In the genomic region with DNA sequence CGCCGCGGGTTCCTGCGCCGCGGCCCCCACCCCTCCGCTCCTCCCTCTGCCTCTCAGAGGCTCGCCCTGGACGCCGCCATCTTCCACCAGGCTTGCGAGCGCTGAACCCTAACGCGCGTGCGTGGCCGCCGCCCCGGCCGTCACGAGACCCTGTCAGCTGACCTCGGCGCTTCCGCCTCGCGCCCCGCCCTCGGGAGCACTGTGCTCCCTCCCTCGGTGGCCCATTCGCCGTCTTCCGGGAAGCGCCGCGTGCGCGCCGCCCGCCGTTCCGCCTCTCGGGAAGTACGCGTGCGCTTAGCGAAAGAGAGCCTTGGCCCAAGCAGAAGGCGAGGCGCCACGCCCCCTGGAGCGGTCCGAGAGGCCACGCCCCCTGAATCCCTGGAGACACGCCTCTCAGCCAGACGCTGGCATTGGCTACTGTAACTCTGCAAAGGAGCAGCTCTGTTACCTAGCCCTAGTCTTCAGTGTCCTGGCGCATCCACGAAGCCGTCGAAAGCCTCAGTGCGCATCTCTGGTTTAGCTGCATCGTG, we compare ENCODE assay signal across 8 mouse cellular contexts. TPM values are rescaled to one million over a fixed set of nuclear protein-coding genes. Genes with fewer than 3 reads are reported as not detected.
DNase-seq lines count a peak whose midpoint lies in the region; ATAC-seq and TF ChIP-seq lines count a peak whose summit lies in the region.

A gene (minus strand): TSS at position 108 of the 530 bp plus-strand sequence.

- H3K79me2 ChIP-seq in MEL (ENCODE audit: control insufficient read depth, insufficient read depth, low read length, poor library complexity): peaks cover 34% of the 10 kb centered on the region

- DNase-seq in MEL (ENCODE audit: low read depth, low spot score): peak; percentile 98
- peak; percentile 96 to 97 for DNase-seq in cerebellum, adult 2 months
- peak; percentile 98 for DNase-seq in forebrain, postnatal 0 days
- peak; percentile 99 for DNase-seq in heart, postnatal 4 days
- DNase-seq in layer of hippocampus, adult 8-10 months (ENCODE audit: low spot score in 2 of 2): peak; percentile 97 to 98
- DNase-seq in ovary, adult 18-20 months (ENCODE audit: low spot score): peak; percentile 98
- peak; percentile 98 for DNase-seq in thymus, postnatal 0 days (ENCODE audit: low spot score)

- no peaks in the 10 kb centered on the region for H3K9me3 ChIP-seq in MEL (replicated peaks; ENCODE audit: insufficient read depth, low read length)
- H3K9me3 ChIP-seq in forebrain, postnatal 0 days (ENCODE audit: low read length): no peaks in the 10 kb centered on the region
- H3K9me3 ChIP-seq in lung, embryonic 15.5 days: no peaks in the 10 kb centered on the region

- H3K27ac ChIP-seq in MEL (ENCODE audit: control insufficient read depth, low read depth, low read length): peak within 1 kb of the TSS; percentile 43
- H3K27ac ChIP-seq in cerebellum, adult 2 months (ENCODE audit: insufficient read depth, low read length): peak within 1 kb of the TSS; percentile 44; the same call in 1 of the 2 replicates
- peak within 1 kb of the TSS; percentile 87 for H3K27ac ChIP-seq in forebrain, postnatal 0 days (ENCODE audit: low read depth, low read length)
- peak within 1 kb of the TSS; percentile 88 for H3K27ac ChIP-seq in lung, embryonic 15.5 days

- no peak for TF ChIP-seq CTCF in MEL (IDR thresholded peaks at IDR 0.05 in 2 of 3, conservative IDR thresholded peaks at IDR 0.05 in 1 of 3; ENCODE audit: control insufficient read depth in 1 of 3, insufficient read depth in 1 of 3, low read depth in 2 of 3, low read length in 3 of 3, poor library complexity in 1 of 3, severe bottlenecking in 1 of 3)
- no peak for TF ChIP-seq CTCF in cerebellum, adult 2 months (IDR thresholded peaks at IDR 0.05; ENCODE audit: borderline replicate concordance, insufficient read depth, low read depth, low read length)
- TF ChIP-seq CTCF in forebrain, postnatal 0 days (IDR thresholded peaks at IDR 0.05; ENCODE audit: low read depth): no peak

- H3K4me2 ChIP-seq in forebrain, postnatal 0 days (ENCODE audit: low read depth): peak within 1 kb of the TSS; percentile 80
- H3K4me2 ChIP-seq in lung, embryonic 15.5 days: peak within 1 kb of the TSS; percentile 87

- WGBS in cerebellum, adult 2 months: 1% methylated on average over 58 of the region's 60 CpGs
- 2% methylated on average over 60 of the region's 60 CpGs for WGBS in forebrain, postnatal 0 days
- under 1% methylated on average over 60 of the region's 60 CpGs for WGBS in lung, embryonic 15.5 days

- peak within 1 kb of the TSS; percentile 70 to 99 for H3K4me3 ChIP-seq in MEL (ENCODE audit: control insufficient read depth in 1 of 2, insufficient read depth in 1 of 2, low read depth in 2 of 2, low read length in 2 of 2)
- H3K4me3 ChIP-seq in cerebellum, adult 2 months (replicated peaks; ENCODE audit: insufficient read depth, low read depth, low read length): peak within 1 kb of the TSS; percentile 81
- H3K4me3 ChIP-seq in forebrain, postnatal 0 days (ENCODE audit: low read depth, low read length): peak within 1 kb of the TSS; percentile 95
- peak within 1 kb of the TSS; percentile 100 for H3K4me3 ChIP-seq in lung, embryonic 15.5 days

- peak in 1 of 2 experiments; percentile 24; a peak in 1 of 4 replicates for TF ChIP-seq EP300 in MEL (IDR thresholded peaks at IDR 0.05; ENCODE audit: low read depth in 1 of 2, low read length in 2 of 2)

- H3K9ac ChIP-seq in MEL (ENCODE audit: control insufficient read depth, low read depth, low read length, poor library complexity, severe bottlenecking): peak within 1 kb of the TSS; percentile 98
- peak within 1 kb of the TSS; percentile 89 for H3K9ac ChIP-seq in forebrain, postnatal 0 days
- H3K9ac ChIP-seq in lung, embryonic 15.5 days: peak within 1 kb of the TSS; percentile 92

- H3K36me3 ChIP-seq in MEL (ENCODE audit: control insufficient read depth in 1 of 2, insufficient read depth in 2 of 2, low read length in 2 of 2): peaks cover 0 to 37% of the 10 kb centered on the region in 2 experiments; a peak in 2 of 4 replicates
- H3K36me3 ChIP-seq in forebrain, postnatal 0 days (ENCODE audit: insufficient read depth): no peaks in the 10 kb centered on the region
- no peaks in the 10 kb centered on the region for H3K36me3 ChIP-seq in lung, embryonic 15.5 days

- ATAC-seq in forebrain, postnatal 0 days: peak; percentile 99
- peak; percentile 97 for ATAC-seq in lung, embryonic 15.5 days (ENCODE audit: borderline replicate concordance, extremely low read depth, low FRiP score, low TSS enrichment)

- no peak for TF ChIP-seq RAD21 in MEL (IDR thresholded peaks at IDR 0.05; ENCODE audit: low read depth, low read length)

- peak in 1 of 2 experiments; percentile 66; a peak in 3 of 4 replicates for TF ChIP-seq POLR2A in MEL (IDR thresholded peaks at IDR 0.05; ENCODE audit: control insufficient read depth in 1 of 2, insufficient read depth in 1 of 2, low read depth in 1 of 2, low read length in 2 of 2, poor library complexity in 1 of 2)
- peak; percentile 71 for TF ChIP-seq POLR2A in cerebellum, adult 2 months (IDR thresholded peaks at IDR 0.05; ENCODE audit: borderline replicate concordance, insufficient read depth, low read length)

- no peaks in the 10 kb centered on the region for H3K27me3 ChIP-seq in MEL (ENCODE audit: control insufficient read depth in 1 of 2, insufficient read depth in 2 of 2, low read length in 2 of 2)
- H3K27me3 ChIP-seq in cerebellum, adult 2 months (ENCODE audit: control insufficient read depth, insufficient read depth, low read length): no peaks in the 10 kb centered on the region
- H3K27me3 ChIP-seq in forebrain, postnatal 0 days (ENCODE audit: insufficient read depth, low read length): no peaks in the 10 kb centered on the region
- no peaks in the 10 kb centered on the region for H3K27me3 ChIP-seq in lung, embryonic 15.5 days

- H3K4me1 ChIP-seq in MEL (ENCODE audit: control insufficient read depth in 1 of 2, insufficient read depth in 2 of 2, low read length in 2 of 2): peaks cover 15 to 30% of the 10 kb centered on the region in 2 experiments
- H3K4me1 ChIP-seq in cerebellum, adult 2 months (ENCODE audit: control insufficient read depth, insufficient read depth, low read length): peaks cover 5% of the 10 kb centered on the region; the same call in 1 of the 2 replicates
- H3K4me1 ChIP-seq in forebrain, postnatal 0 days (ENCODE audit: insufficient read depth): peaks cover 13% of the 10 kb centered on the region
- peaks cover 17% of the 10 kb centered on the region for H3K4me1 ChIP-seq in lung, embryonic 15.5 days

TF ChIP-seq in MEL, 35 proteins besides CTCF, POLR2A, EP300 and RAD21 (continues in another document):
- TF ChIP-seq MYB (IDR thresholded peaks at IDR 0.05; ENCODE audit: low read depth, low read length): no peak
- no peak for TF ChIP-seq POLR2AphosphoS5 (IDR thresholded peaks at IDR 0.05; ENCODE audit: borderline replicate concordance, low read depth, low read length)
- no peak for TF ChIP-seq CHD1 (IDR thresholded peaks at IDR 0.05; ENCODE audit: low read depth, low read length)
- TF ChIP-seq ZKSCAN1 (IDR thresholded peaks at IDR 0.05; ENCODE audit: low read depth, low read length): no peak
- no peak for TF ChIP-seq GATA1 (IDR thresholded peaks at IDR 0.05; ENCODE audit: low read depth, low read length)
- TF ChIP-seq CHD2 (IDR thresholded peaks at IDR 0.05; ENCODE audit: low read length): no peak
- TF ChIP-seq GABPA (IDR thresholded peaks at IDR 0.05; ENCODE audit: low read depth, low read length): no peak
- peak; percentile 81 for TF ChIP-seq MXI1 (IDR thresholded peaks at IDR 0.05; ENCODE audit: low read depth, low read length)
- TF ChIP-seq UBTF (IDR thresholded peaks at IDR 0.05; ENCODE audit: borderline replicate concordance, insufficient read depth, low read depth, low read length): no peak
- TF ChIP-seq SIN3A (IDR thresholded peaks at IDR 0.05; ENCODE audit: low read length): peak; percentile 54
- no peak for TF ChIP-seq E2F4 (IDR thresholded peaks at IDR 0.05; ENCODE audit: borderline replicate concordance, low read depth, low read length)
- TF ChIP-seq NRF1 (IDR thresholded peaks at IDR 0.05; ENCODE audit: insufficient read depth, low read depth, low read length, poor library complexity, severe bottlenecking): peak; percentile 85
- TF ChIP-seq MYC (IDR thresholded peaks at IDR 0.05; ENCODE audit: low read depth, low read length): peak; percentile 43; the same call in 1 of the 2 replicates
- 0 out of 2 replicates have a peak, but pooled peaks have one; percentile 77 for TF ChIP-seq ZMIZ1 (IDR thresholded peaks at IDR 0.05; ENCODE audit: low read depth, low read length)
- TF ChIP-seq MAX (IDR thresholded peaks at IDR 0.05; ENCODE audit: low read length): peak; percentile 80
- TF ChIP-seq RCOR1 (IDR thresholded peaks at IDR 0.05; ENCODE audit: low read depth, low read length): no peak
- peak; percentile 95 for TF ChIP-seq ELF1 (IDR thresholded peaks at IDR 0.05; ENCODE audit: low read depth, low read length)
- TF ChIP-seq TAL1 (IDR thresholded peaks at IDR 0.05; ENCODE audit: low read length): no peak
- TF ChIP-seq TCF12 (IDR thresholded peaks at IDR 0.05; ENCODE audit: low read depth, low read length): 0 out of 2 replicates have a peak, but pooled peaks have one; percentile 10
- no peak for TF ChIP-seq JUND (IDR thresholded peaks at IDR 0.05; ENCODE audit: low read depth, low read length)
- peak; percentile 7; the same call in 1 of the 2 replicates for TF ChIP-seq TBP (IDR thresholded peaks at IDR 0.05; ENCODE audit: low read depth, low read length)
- TF ChIP-seq ZC3H11A (IDR thresholded peaks at IDR 0.05; ENCODE audit: low read depth, low read length): no peak
- TF ChIP-seq NELFE (IDR thresholded peaks at IDR 0.05; ENCODE audit: low read depth, low read length): peak; percentile 57
- TF ChIP-seq HCFC1 (IDR thresholded peaks at IDR 0.05; ENCODE audit: low read depth, low read length): peak; percentile 88
- TF ChIP-seq ETS1 (IDR thresholded peaks at IDR 0.05; ENCODE audit: low read depth, low read length): peak; percentile 8; the same call in 1 of the 2 replicates

RNA-seq across cellular contexts. Expression of the gene that starts here (rescaled TPM):
- total RNA-seq in MEL (2012; rRNA removed): 24.1 and 26.4 TPM in 2 replicates
- 10 to 100 TPM; 31.1 to 59.0 TPM for polyA plus RNA-seq in MEL (2012; ENCODE audit: insufficient read depth in 1 of 2, insufficient read length in 2 of 2, low read depth in 1 of 2, low replicate concordance in 2 of 2, missing spikeins in 1 of 2)
- 61.5 and 65.6 TPM in 2 replicates for polyA plus RNA-seq in cerebellum, adult 2 months (2012; rRNA removed)
- total RNA-seq in forebrain, postnatal 0 days (2014; rRNA removed): 48.6 and 52.2 TPM in 2 replicates
- 6.9 and 11.6 TPM in 2 replicates for polyA plus RNA-seq in forebrain, postnatal 0 days (2015; fragmentation: Nextera tagmentation; extraction: Ambion mirVana)
- total RNA-seq in heart, postnatal 4 days (2021): 10 to 100 TPM; 41.4 to 44.6 TPM
- 10 to 100 TPM; 62.6 to 72.7 (median 69.0) TPM for total RNA-seq in layer of hippocampus, adult 8-10 months (2022)
- polyA plus RNA-seq in lung, embryonic 15.5 days (2015; fragmentation: Nextera tagmentation; extraction: Ambion mirVana): 16.6 and 18.6 TPM in 2 replicates
- 37.9 and 39.7 TPM in 2 replicates for polyA plus RNA-seq in thymus, postnatal 0 days (2015; fragmentation: Nextera tagmentation; extraction: Ambion mirVana)

Comparison
In these comparisons a context has a peak if more than half of its experiments do, and no peak if none do; other contexts are left out.
1. Peak in every context shown above with its lines: DNase-seq, ATAC-seq, H3K4me3 ChIP-seq and H3K27ac ChIP-seq.